In genomic region chr11:111904086-111904485, GRCm38 (mm10) we compare ENCODE assay signal across 12 mouse cellular contexts.
DNase-seq lines count a peak whose midpoint lies in the region; ATAC-seq and TF ChIP-seq lines count a peak whose summit lies in the region.
"Had no signal": no experiment of that assay in that cellular context is flagged by ENCODE, and none has a peak within 500 bp of the region (broad histone marks: within the 10 kb centered on the region; RNA-seq: fewer than 3 reads in every experiment).

No protein-coding gene starts in this region.

- no peak overlapping the region for H3K4me3 ChIP-seq in limb, embryonic 14.5 days (replicated peaks; ENCODE audit: low read length)

- H3K27me3 ChIP-seq in limb, embryonic 14.5 days (ENCODE audit: control insufficient read depth, insufficient read depth, low read length): no peaks in the 10 kb centered on the region

- no peak overlapping the region for H3K27ac ChIP-seq in limb, embryonic 14.5 days (replicated peaks; ENCODE audit: low read depth, low read length)

- ATAC-seq in limb, embryonic 14.5 days (ENCODE audit: low FRiP score, low read depth): no peak

- no peaks in the 10 kb centered on the region for H3K9me3 ChIP-seq in limb, embryonic 14.5 days (ENCODE audit: control insufficient read depth, low read length)
- H3K9me3 ChIP-seq: G1E had no signal

- peak; percentile 14 for DNase-seq in adrenal gland, postnatal 10 days
- DNase-seq in adrenal gland, adult 8-10 months: no peak
- DNase-seq in kidney, adult 9 months: peak; percentile 41
- DNase-seq in kidney, postnatal 25 days: no peak
- DNase-seq in lung, postnatal 10 days: peak; percentile 9
- no peak for DNase-seq in lung, adult 18-20 months
- DNase-seq in limb, embryonic 14.5 days (ENCODE audit: low spot score): peak; percentile 13
- DNase-seq in heart, postnatal 4 days: no peak
- DNase-seq: cerebellum, postnatal 25 days; layer of hippocampus, adult 9-11 months; thymus, postnatal 4 days had no signal

- WGBS in limb, embryonic 14.5 days: 62% methylated on average over 4 of the region's 4 CpGs

- no peak overlapping the region for H3K4me2 ChIP-seq in limb, embryonic 14.5 days (replicated peaks; ENCODE audit: low read depth, low read length, severe bottlenecking)

- H3K36me3 ChIP-seq in limb, embryonic 14.5 days (ENCODE audit: control insufficient read depth, insufficient read depth, low read length): no peaks in the 10 kb centered on the region
- H3K36me3 ChIP-seq: G1E had no signal

- TF ChIP-seq POLR2A in limb, embryonic 14.5 days (IDR thresholded peaks at IDR 0.05; ENCODE audit: borderline replicate concordance, extremely low read depth, insufficient read depth, insufficient read length): no peak

- H3K9ac ChIP-seq in limb, embryonic 14.5 days (ENCODE audit: low read depth, low read length, severe bottlenecking): no peak overlapping the region

- 0 out of 2 replicates have a peak, but pooled peaks cover 4% of the 10 kb centered on the region for H3K4me1 ChIP-seq in limb, embryonic 14.5 days (ENCODE audit: control insufficient read depth, insufficient read depth, low read length)

Comparison
In these comparisons a context has a peak if more than half of its experiments do, and no peak if none do; other contexts are left out.
1. DNase-seq: peak in adrenal gland, postnatal 10 days (single experiment), kidney, adult 9 months (single experiment), lung, postnatal 10 days (single experiment) and limb, embryonic 14.5 days (single experiment); none in adrenal gland, adult 8-10 months (single experiment), kidney, postnatal 25 days (0 of 2), lung, adult 18-20 months (0 of 2) and heart, postnatal 4 days (single experiment).